Mouse (Mus musculus): ENCODE data around the gene Arl11.

Gene Arl11

GRCm38 (mm10) chr14:61327618-61328450 lies 18.3 kb downstream of the Arl11 start:
- no peak for DNase-seq (ENCODE audit: low spot score)

GRCm38 (mm10) chr14:61330591-61330990 lies 21.0 kb downstream of the Arl11 start:
- no peak for DNase-seq (ENCODE audit: low spot score)

- peak; percentile 50 for DNase-seq (ENCODE audit: low spot score)
These were observed 21.5 kb downstream of the Arl11 start for GRCm38 (mm10) chr14:61330996-61331561.

- DNase-seq (ENCODE audit: low spot score) = no peak
These were observed 29.8 kb downstream of the Arl11 start for GRCm38 (mm10) chr14:61339381-61339780.

GRCm38 (mm10) chr14:61344590-61344989 lies 35.0 kb downstream of the Arl11 start:
- DNase-seq (ENCODE audit: low spot score) = no peak

- DNase-seq (ENCODE audit: low spot score) = no peak
These were observed 37.5 kb downstream of the Arl11 start for GRCm38 (mm10) chr14:61346827-61347698.

- no peak for DNase-seq (ENCODE audit: low spot score)
These were observed 40.3 kb downstream of the Arl11 start for GRCm38 (mm10) chr14:61349876-61350275.

GRCm38 (mm10) chr14:61350808-61351207 lies 41.3 kb downstream of the Arl11 start:
- no peak for DNase-seq (ENCODE audit: low spot score)

- no peak for DNase-seq (ENCODE audit: low spot score)
These were observed 45.0 kb downstream of the Arl11 start for GRCm38 (mm10) chr14:61354251-61355235.

GRCm38 (mm10) chr14:61360131-61360980 lies 50.8 kb downstream of the Arl11 start, which contains the start of gene Ebpl:
Ebpl (minus strand) TSS chr14:61360439.
- peak; percentile 72 for DNase-seq (ENCODE audit: low spot score)

- DNase-seq (ENCODE audit: low spot score) = no peak
These were observed 51.5 kb downstream of the Arl11 start for GRCm38 (mm10) chr14:61360981-61361511.

All from urinary bladder, postnatal 10 days (tissue).